Mouse (Mus musculus): ENCODE data around the gene Zfp292.
"Not testable (repeated sequence)": the region's sequence is repeated elsewhere in the genome, so short reads cannot be mapped to it uniquely, and the experiment has no call there.

Gene Zfp292

GRCm38 (mm10) chr4:34882818-34883217 is at the start of gene Zfp292:
Gene Zfp292, minus strand, starts transcription at chr4:34882960.
- peak; percentile 90 for DNase-seq (ENCODE audit: low spot score)

- DNase-seq (ENCODE audit: low spot score): not testable (repeated sequence)
Observed at GRCm38 (mm10) chr4:34928386-34928785, 45.6 kb upstream of the Zfp292 start.

- no peak for DNase-seq (ENCODE audit: low spot score)
Observed at GRCm38 (mm10) chr4:34922177-34922870, 39.6 kb upstream of the Zfp292 start.

- no peak for DNase-seq (ENCODE audit: low spot score)
Observed at GRCm38 (mm10) chr4:34917400-34917799, 34.6 kb upstream of the Zfp292 start.

- no peak for DNase-seq (ENCODE audit: low spot score)
Observed at GRCm38 (mm10) chr4:34912171-34912570, 29.4 kb upstream of the Zfp292 start.

- no peak for DNase-seq (ENCODE audit: low spot score)
Observed at GRCm38 (mm10) chr4:34911401-34911800, 28.6 kb upstream of the Zfp292 start.

GRCm38 (mm10) chr4:34908127-34908526 is 25.4 kb upstream of the Zfp292 start:
- DNase-seq (ENCODE audit: low spot score): no peak

GRCm38 (mm10) chr4:34907026-34907425 is 24.3 kb upstream of the Zfp292 start:
- no peak for DNase-seq (ENCODE audit: low spot score)

GRCm38 (mm10) chr4:34906151-34906550 is 23.4 kb upstream of the Zfp292 start:
- no peak for DNase-seq (ENCODE audit: low spot score)

- DNase-seq (ENCODE audit: low spot score): no peak
Observed at GRCm38 (mm10) chr4:34905396-34905795, 22.6 kb upstream of the Zfp292 start.

GRCm38 (mm10) chr4:34901582-34901981 is 18.8 kb upstream of the Zfp292 start:
- not testable (repeated sequence) for DNase-seq (ENCODE audit: low spot score)

- no peak for DNase-seq (ENCODE audit: low spot score)
Observed at GRCm38 (mm10) chr4:34901166-34901565, 18.4 kb upstream of the Zfp292 start.

- no peak for DNase-seq (ENCODE audit: low spot score)
Observed at GRCm38 (mm10) chr4:34900155-34900554, 17.4 kb upstream of the Zfp292 start.

GRCm38 (mm10) chr4:34899322-34899721 is 16.6 kb upstream of the Zfp292 start:
- DNase-seq (ENCODE audit: low spot score): no peak

GRCm38 (mm10) chr4:34898497-34898896 is 15.7 kb upstream of the Zfp292 start:
- DNase-seq (ENCODE audit: low spot score): no peak

GRCm38 (mm10) chr4:34893479-34893878 is 10.7 kb upstream of the Zfp292 start, which contains the start of gene Cga:
Gene Cga, plus strand, starts transcription at chr4:34893779.
- no peak for DNase-seq (ENCODE audit: low spot score)

GRCm38 (mm10) chr4:34889812-34890185 is 7.0 kb upstream of the Zfp292 start:
- no peak for DNase-seq (ENCODE audit: low spot score)

- no peak for DNase-seq (ENCODE audit: low spot score)
Observed at GRCm38 (mm10) chr4:34889101-34889811, 6.5 kb upstream of the Zfp292 start.

GRCm38 (mm10) chr4:34887295-34887694 is 4.5 kb upstream of the Zfp292 start:
- DNase-seq (ENCODE audit: low spot score): no peak

- DNase-seq (ENCODE audit: low spot score): peak; percentile 64
Observed at GRCm38 (mm10) chr4:34886490-34887111, 3.8 kb upstream of the Zfp292 start.

GRCm38 (mm10) chr4:34885631-34886351 is 3.0 kb upstream of the Zfp292 start:
- no peak for DNase-seq (ENCODE audit: low spot score)

- no peak for DNase-seq (ENCODE audit: low spot score)
Observed at GRCm38 (mm10) chr4:34883366-34884029, 738 bp upstream of the Zfp292 start.

All from ovary, postnatal 10 days (tissue).